Mouse (Mus musculus): ENCODE measurements around the gene Tgm2.

Gene Tgm2

DNA sequence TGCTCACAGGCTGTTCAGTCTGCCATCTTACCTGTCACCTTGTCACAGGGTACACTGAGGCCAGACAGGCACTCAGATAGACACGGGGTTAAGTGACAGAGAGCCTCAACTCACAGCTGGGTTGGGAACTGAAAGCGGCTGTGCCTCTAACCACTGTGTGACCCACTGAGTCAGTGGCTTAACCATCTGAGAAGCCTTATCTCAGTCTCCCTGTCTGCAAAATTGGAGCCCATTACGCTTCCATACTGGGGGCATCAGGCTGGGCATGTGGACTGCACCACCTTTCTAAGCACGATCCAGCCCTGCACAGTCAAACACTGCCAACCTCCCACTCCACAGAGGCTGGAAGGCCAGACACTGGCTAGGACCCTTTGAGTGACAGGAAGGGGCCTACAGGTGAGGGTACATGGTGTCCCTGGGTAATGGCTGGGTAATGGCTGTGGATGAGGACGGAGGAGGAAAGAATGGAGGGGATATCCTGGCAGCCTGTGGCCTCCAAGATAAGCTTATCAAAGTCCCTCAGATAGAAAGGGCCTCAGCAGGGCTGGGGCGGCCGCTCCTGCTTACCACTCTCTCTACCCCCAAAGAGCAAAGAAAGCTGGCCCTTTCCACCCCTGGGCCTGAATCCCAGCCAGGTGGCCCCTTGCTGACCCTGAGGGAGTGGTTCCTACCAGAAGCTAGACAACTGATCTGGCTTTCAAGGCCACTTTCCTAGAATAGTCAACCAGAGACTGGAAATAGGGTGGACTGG, 4.4 kb downstream of the Tgm2 start:
- DNase-seq (ENCODE audit: low read depth, low spot score): peak; percentile 87

DNA sequence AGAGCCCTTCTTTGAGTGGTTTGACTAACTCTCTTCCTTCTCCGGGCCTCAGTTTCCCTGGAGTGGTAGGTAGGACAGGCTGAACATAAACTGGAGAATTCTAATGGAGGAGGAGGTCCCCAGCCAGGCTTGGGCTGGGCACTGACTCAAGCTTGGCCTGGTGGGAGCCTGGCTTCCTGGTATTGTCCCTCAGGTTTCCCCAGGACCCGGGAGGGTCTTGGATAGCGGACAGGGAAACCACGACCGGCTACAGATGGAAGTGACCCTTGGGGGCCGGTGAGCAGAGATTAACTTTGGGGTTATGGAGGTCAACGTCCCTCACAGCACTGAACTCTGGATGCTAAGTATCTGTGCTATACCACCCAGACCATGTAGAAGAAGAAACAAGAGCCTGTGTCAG, 5.0 kb downstream of the Tgm2 start:
- DNase-seq (ENCODE audit: low read depth, low spot score): no peak

DNA sequence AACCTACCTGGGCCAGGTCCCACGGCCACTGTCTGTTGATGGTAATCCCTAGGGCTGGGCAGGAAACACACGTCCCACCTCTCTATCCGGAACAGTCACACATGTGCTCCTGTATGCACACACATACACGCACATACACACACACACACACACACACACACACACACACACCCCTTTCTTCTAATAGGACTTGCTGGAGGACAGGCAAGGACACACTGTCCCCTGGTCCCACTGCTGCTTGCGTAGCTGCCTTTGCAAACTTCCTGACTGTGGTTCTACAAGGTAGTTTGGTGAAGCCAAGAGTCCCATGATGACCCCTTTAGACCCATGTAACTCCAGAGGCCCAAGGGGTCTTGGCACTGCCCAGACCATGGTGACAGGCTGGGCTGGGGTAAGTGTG, 5.6 kb downstream of the Tgm2 start:
- no peak for DNase-seq (ENCODE audit: low read depth, low spot score)

DNA sequence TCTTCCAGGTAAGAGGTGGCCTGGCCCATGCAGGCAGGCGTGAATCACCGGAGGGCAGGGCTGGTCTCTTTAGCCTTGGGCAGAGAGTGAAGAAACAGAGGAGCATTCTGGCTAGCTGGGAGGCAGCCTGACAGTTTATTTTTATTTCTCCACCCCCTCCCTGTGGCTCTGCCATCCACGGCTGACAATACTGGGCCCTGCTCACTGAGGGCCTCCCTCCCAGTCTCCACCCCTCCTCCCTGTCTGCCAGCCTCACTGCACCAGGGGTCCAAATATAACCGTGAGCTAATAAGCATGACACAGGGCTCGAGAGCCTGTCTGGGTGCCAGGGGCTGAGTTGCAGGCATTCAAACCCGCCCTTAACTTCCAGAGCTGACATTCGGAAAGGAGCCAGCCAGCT, 6.6 kb downstream of the Tgm2 start:
- no peak for DNase-seq (ENCODE audit: low read depth, low spot score)

DNA sequence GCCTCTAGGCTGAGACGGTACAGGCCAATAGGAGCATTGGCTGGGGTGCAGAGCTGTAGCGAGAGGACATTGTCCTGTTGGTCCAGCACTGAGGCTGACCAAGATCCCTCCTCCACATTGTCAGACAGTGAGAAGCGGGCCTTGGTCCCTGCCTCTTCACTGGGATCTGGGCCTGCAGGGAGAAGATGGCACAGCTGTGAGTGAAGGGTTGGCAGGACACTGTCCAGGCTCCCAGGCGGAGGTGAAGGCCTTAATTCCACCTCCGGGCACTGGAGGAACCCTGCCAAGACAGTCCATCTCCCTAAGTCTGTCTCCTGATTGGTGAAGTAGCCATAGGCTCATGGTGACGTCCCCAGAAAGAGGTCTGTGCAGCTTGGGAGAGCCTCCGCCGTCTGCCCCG, 7.5 kb downstream of the Tgm2 start:
- DNase-seq (ENCODE audit: low read depth, low spot score): no peak

DNA sequence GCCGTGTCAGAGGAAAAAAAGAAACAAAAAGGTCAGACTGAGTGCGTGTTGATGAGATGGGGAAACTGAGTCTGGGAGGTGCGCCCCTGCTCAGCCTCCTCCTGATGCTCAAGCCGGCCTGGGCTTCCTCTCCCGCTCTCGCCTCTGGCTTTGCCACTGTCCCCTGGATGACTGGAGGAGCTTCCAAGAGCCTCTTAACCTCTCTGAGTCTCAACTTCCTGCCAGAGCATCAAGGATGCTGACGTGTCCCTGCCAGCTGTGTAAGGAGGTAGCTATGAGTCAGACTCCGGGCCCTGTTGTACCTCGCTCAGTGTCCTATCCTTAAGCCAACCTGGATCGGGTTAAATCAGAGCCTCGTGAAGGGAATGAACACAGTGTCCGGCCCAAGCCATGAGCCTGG, 8.5 kb downstream of the Tgm2 start:
- no peak for DNase-seq (ENCODE audit: low read depth, low spot score)

DNA sequence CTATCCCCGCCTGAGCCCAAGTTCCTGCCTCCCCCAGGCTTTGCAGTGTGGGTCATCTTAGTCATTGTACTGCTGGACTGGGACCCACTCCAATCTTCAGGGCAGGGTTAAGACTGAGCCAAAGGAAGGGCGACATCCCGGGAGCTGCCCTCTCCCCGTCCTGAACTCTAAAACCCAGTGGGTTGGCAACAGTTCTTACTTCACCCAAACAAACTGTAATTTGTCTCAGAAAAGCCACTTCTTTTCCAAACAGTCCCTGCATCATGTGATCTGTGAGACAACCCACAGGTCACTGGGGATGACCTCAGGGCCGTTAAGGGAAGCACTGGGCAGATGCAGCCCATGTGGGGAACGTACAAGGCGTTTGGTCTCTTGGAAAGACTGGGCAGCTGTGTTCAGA, 10.0 kb downstream of the Tgm2 start:
- DNase-seq (ENCODE audit: low read depth, low spot score): no peak

DNA sequence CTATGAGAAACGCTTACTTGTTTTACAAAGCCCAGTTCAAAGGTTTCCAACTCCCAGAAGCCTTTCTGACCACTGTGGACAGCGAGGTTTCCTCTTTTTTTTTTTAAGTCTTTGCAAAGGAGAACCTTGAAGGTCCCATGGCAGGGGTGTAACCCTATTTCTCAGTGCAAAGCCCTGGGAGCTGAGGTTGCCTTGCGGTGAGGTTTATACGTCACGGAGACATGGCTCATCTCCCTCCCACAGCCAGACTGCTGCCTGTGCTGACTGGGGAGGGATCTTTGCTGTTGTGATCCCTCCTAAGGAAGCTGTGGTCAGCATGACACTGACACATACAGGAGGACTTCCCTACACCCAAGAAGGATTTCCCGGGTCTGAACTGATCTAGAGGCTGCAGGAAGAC, 13.2 kb downstream of the Tgm2 start:
- DNase-seq (ENCODE audit: low read depth, low spot score): no peak

DNA sequence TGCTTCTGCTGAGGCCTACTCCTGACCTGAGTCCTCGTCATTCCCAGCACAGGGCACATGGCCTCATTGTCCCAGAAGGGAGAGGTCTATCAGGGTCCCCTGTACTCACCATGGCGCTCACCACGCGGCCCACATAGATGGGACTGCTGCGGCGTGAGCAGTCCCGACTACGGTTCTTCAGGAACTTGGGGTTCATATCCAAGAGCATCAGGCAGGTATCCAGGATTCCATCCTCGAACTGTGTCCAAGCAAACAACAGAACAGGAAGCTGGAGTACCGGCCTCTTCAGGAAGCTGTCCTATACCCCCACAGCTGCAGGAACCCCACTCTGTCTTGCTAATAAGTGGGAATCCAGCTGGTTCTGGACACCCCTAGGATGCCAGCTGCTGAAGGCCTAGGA, 13.9 kb downstream of the Tgm2 start:
- DNase-seq (ENCODE audit: low read depth, low spot score): no peak

DNA sequence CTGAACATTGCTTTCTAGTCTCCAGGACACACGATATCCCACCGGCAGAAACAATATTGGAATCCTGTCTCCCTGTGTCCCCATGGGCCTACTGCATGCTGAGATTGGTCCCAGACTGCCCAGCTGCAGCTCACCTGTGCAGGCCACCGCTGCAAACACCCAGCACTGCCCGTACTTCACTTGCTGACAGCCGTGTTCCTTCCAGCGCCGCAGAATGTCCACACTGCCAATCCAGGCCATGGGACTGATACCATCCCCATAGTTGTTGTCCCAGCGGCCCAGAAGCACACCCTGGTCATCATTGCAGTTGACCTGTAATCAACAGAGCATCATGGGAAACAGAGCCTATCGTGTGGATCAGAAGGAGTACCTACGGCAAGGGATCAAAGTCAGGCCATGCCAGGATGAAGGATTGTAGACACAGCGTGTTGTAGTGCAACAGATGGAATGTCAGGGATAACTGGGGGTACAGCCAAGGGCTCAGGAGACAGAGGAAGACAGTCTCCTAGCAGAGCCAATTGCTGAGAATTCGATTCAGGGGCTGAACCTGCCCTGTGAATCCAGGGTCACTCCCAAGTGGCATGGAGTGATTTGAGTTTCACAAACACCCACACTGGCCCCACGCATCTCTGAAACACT, 14.9 kb downstream of the Tgm2 start:
- no peak for DNase-seq (ENCODE audit: low read depth, low spot score)

DNA sequence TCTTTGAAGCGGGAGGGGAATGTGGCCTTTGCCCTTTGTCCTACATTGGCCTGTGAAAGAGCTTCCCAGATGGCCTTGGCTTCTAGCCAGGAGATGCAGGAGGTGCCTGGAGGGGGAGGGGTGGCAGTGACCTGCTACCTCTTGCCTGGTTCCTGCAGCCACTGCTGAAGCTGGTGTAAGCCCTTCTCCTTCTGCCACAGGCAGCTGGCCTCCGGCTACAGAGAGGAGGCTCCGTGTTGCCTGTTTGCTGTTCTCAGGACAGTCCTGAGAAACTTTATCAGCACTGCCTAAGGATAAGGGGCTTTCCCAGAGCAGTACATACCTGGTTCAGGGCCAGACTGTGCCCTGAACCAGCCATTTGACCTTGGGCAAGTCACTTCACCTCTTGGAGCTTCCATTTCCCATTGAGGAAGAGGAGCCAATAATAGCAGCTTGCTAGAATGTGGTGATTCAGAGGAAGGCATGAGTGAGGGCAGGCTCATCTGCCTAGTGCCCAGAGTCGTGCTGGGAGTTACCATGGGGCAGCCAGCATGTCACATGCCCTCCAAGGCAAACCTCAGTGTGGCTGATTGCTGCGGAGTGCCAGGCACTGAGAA, 15.7 kb downstream of the Tgm2 start:
- DNase-seq (ENCODE audit: low read depth, low spot score): no peak

DNA sequence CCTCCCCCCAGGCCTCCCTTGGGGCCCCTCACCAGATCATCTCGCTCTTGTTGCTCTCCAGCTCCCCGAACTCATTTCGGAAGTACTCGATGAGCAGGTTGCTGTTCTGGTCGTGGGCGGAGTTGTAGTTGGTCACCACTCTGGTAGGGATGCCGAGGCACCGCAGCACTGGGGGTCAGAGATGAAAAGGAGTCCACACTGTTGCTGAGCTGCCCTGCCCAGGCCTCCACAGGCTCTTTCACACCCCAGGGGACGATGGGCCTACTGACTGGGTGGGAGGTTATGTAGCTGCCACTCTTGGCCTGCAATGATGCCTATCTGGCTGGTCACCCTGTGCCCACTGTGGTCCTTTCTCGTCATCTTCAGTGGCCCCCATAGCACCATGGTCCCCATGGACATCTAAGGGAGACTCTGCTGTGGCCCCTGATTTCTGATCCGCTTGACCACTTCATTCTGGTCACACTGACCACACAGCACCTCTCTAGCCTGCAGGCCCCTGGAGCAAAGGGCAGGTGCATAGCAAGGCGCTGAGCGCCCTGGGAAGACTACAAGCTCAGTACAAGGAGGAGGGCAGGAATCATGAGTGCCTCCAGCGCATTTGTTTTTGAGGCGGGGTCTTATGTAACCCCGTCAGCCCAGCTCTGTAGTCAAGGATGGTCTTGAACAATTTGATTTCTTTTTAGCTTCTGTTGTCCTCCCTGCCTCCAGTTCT, 16.8 kb downstream of the Tgm2 start:
- no peak for DNase-seq (ENCODE audit: low read depth, low spot score)

DNA sequence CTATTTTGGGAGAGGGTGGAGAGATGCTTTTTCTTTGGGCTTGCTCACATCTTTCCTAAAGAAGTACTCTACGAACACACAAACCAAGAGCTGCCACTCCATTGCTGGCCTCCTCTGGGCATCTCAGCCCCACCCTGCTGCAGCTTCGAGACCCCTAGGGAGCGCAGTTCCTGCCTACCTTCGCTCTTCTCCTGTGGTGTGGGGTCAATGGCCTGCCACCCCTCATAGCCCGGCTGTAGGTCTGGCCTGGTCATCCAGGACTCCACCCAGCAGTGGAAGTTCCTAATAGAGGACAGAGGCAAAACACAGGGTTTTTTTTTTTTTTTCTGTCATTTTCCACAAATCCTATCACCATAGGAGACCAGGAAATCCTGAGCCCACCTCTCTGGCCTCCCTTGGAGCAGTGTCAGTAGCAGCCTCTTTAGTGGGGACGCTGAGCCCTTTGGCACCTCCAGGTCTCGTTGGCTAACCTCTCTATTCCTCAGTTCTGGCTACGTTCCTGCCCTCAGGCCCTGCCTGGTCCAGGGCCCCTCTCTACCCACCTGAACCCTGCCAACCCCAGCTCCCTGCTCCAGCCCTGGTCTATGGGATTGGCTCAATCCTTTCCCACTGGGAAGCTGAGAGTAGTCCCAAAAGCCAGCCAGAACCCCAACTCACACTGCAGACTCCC, 17.6 kb downstream of the Tgm2 start:
- no peak for DNase-seq (ENCODE audit: low read depth, low spot score)

DNA sequence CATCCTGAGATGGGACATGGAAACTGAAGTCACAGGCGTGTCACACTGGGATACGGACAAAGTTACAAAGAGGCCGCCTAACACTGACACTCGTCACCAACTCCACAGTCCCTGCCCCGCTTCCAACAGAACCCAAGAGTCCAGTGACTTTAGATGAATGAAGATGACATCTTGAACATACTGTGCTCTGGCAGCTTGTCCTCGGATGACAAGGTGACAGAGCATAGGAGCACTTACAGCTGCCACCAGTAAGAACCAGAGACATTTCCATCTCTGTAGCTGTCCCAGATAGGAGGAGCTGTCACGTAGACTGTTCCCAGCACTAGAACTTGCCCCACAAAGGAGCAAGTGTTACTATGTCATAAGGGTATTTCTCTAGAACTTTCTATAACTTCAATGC, 18.4 kb downstream of the Tgm2 start:
- DNase-seq (ENCODE audit: low read depth, low spot score): no peak

DNA sequence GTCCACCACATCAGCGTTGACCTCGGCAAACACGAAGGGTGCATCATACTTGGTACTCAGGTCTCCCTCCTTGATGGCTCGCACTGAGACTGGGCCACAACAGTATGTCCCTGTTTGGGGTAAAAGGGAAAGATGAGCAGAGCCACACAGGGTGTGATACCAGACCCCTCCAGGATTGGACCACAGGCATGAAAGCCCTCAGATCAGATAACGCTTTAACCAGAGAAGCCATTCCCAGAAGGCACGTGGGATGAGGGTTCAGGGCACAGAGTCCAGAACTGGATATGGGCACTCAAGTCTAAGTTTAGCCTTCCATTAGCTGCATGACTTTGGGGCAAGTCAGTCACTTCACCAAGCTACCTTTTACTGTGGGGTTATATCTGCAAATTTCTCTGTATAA, 19.0 kb downstream of the Tgm2 start:
- no peak for DNase-seq (ENCODE audit: low read depth, low spot score)

DNA sequence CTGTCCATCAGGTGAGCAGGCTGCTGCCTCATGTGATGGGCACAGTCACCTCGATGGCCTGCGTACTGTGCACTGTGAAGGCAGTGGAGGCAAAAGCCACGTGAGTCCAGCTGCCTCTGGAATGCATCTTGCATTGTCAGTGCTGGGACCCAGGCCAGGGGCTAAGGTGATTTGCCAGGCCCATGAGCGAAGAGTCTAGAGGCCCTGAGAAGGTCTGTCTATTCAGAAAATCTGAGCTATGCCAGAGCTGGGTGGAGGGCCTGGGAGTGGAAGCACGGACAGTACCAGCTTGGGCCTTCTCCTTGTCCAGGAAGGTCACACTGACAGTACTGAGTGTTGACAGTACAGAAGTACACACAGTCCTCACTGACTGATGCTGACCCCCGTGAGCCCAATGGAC, 23.4 kb downstream of the Tgm2 start:
- DNase-seq (ENCODE audit: low read depth, low spot score): no peak

DNA sequence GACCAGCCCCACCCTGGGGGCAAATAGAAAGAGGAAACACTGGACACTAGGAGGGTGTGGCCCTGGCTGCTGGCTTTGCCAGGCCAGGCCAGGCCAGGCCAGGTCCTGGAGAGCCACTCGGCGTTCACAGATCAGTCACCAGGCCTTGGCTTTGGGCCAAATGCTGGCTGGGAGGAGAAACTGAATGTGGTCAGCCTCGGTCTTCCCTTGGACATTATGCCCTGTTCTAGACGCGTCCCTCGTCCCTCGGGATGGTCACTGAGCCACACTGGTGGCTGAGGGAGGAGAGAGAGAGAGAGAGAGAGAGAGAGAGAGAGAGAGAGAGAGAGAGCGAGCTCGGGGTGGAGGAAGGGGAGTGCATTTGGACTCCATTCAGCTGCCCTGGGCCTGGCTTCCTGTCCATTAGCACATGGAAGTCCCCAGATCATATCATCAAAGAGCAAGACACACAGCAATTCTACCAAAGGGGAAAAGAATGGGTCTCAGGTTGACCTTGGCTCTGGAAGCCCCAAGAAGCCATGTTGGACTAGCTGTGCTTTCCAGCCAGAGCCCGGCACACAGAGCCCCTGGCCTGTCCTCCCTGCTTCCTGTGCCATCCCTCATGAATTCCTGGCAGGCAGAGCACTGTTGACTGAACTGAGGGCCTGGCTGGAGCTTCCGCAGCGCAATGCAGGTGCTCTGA, 24.4 kb downstream of the Tgm2 start:
- DNase-seq (ENCODE audit: low read depth, low spot score): no peak

DNA sequence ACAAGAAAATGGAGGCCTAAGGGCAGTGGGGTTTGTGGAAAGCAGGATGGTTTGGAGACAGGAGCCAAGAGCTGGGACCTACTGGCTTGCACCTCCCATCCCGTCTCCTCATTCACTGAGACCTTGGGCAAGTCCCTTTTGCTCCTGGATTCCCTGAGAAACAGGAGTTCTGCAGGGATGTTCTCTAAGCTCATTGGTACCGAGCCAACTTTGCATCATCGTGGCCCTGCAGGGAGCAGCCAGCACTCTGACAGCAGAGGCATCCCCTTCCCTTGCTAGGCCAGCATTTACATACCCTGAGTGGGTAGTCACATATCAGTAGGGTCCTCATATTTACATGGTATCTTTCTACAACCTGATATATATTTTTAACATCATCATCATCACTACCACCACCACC, 25.4 kb downstream of the Tgm2 start:
- DNase-seq (ENCODE audit: low read depth, low spot score): no peak

DNA sequence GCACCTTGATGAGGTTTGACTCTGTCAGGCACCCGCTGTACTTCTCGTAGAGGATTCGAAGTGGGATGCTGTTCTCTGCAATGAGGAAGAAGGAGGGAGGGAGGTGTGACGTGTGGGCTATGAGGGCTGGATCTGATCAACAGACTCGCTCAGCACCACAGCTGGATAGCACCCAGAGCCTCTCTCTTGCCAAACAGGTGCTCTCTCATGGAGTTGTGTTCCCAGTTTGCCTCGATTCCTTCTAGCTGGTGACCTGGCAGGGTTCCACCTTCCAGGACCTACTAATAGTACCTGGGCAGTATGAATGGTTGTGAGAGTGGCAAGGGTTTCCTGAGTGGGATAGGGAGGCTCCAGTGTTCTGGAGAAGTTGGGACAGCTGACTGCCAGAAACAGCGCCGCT, 26.0 kb downstream of the Tgm2 start:
- no peak for DNase-seq (ENCODE audit: low read depth, low spot score)

DNA sequence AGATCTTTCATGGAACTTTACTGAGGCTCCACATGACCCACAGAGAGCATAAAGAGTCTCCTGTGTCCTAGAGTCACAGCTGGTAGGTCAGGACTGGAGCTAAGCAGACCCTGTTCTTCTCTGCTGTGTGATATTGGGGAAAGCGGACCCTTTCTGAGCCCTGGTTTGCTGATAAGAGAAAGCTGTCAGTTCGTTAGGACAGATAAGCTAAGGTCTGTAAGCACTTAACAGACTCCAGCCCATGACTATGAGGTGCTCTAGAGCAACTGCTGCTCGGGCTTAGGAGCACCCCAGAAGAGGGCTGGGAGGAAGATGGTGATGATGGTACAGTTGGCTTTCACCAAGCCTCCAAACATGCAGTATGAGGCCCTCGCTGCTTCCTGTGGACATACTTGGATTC, 27.1 kb downstream of the Tgm2 start:
- no peak for DNase-seq (ENCODE audit: low read depth, low spot score)

DNA sequence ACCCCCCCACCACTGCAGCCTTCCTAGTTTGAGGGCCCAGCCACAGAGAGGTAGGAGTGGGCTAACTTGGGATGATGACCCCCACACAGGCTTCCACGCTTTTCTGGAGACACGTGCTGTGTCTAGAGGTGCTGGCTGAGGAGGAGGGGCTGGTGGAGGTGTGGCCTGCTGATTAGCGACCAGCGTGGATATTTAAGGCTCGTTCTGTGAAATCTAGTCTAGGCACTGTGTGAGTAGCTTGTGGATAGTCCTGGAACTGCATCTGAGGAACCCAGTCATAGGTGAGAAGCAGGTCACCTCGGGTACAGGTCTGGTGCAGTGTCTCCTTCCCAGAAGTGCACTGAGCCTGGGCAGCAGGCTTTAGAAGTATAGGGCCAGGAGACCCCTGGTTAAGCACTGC, 29.6 kb downstream of the Tgm2 start:
- DNase-seq (ENCODE audit: low read depth, low spot score): no peak

Measured in c-Kit-negative CD71-positive TER-119-positive erythroid progenitor cells, embryonic 14.5 days (primary cell).